Mouse (Mus musculus) heart, adult 2 months (tissue): ENCODE results near the gene Kcnk4.

Experiments used
- CTCF ChIP-seq: fragments of 200-600 bp; IDR thresholded peaks from 2 replicates; pipeline ENCODE4 v1.8.1; 2022; ENCODE audit warnings: antibody characterized with exemption, mild to moderate bottlenecking, moderate library complexity
- EP300 ChIP-seq: fragments of 200-500 bp; IDR thresholded peaks from 2 replicates; pipeline ENCODE4 v1.6.1; 2011; ENCODE audit warnings: low read depth, low read length, control low read depth; ENCODE audit not compliant: insufficient read depth
- POLR2A ChIP-seq: fragments of 200-500 bp; IDR thresholded peaks from 2 replicates; pipeline ENCODE4 v1.6.1; 2011; ENCODE audit warnings: mild to moderate bottlenecking, low read depth, low read length, control low read depth; ENCODE audit not compliant: insufficient read depth

GRCm38 (mm10) chr19:6913991-6914390, 20.3 kb downstream of the Kcnk4 start:
- no peak for TF ChIP-seq CTCF
- no peak for TF ChIP-seq EP300
- no peak for TF ChIP-seq POLR2A
